Mouse (Mus musculus) lung, adult 2 months (tissue): ENCODE data around the gene 1500009L16Rik.

Source experiments
- CTCF ChIP-seq: fragments of 200-500 bp; IDR thresholded peaks from 2 replicates; pipeline ENCODE4 v1.5.1; 2011; ENCODE audit warnings: mild to moderate bottlenecking, low read length, control low read depth; ENCODE audit not compliant: insufficient read depth
- POLR2A ChIP-seq: fragments of 200-500 bp; IDR thresholded peaks from 2 replicates; pipeline ENCODE4 v1.6.1; 2011; ENCODE audit warnings: low read depth, mild to moderate bottlenecking, control low read depth, low read length, borderline replicate concordance; ENCODE audit errors: extremely low read depth

DNA sequence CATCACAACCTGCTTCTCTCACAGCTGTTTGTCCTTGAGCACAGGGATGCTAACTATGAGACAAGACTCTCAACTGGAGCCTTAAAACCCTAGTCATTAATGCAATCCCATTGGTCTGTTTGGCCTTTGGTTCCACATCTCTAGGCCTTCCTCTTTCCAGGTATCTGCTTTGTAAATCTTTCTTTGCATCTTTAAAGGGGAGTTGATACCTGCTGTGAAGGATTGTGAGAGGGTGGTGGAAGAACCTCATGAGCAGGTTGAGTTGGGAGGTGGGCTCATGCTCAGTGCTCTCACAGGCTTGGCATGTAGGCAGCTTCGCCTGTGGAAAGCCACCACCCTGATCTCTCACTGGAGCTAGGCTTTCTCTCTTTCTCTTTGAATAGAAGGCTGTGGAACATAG is 30.4 kb downstream of the 1500009L16Rik start:
- no peak for TF ChIP-seq CTCF
- no peak for TF ChIP-seq POLR2A
